Mouse (Mus musculus) cerebellum, adult 11 months (tissue): ENCODE results near the gene Myl7.
"Not testable (repeated sequence)": the region's sequence is repeated elsewhere in the genome, so short reads cannot be mapped to it uniquely, and the experiment has no call there.

ENCODE experiments used
- DNase-seq: peaks from one replicate; pipeline ENCODE4 v3.0.0; 2022

Gene Myl7

DNA sequence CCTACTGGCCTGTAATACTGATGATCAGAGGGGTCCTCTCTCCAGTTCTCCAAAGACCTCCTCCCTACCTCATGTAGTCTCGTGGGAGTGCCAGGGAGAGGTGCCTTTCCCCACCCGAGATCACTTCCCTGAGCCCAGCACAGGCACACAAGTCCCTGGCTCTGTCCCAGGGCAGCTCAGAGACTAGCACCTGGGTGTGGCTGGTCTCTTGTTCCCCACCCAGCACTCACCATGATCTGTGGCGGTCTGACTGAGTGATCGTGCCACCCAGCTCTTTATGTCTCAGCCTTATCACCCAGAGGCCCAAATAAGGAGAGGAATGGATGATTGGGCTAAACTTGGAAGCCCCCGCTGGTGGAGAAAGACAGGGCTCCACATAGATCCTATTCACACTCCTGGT is at the start of gene Myl7:
Gene Myl7 (minus strand): TSS at position 252 of the 400 bp plus-strand sequence.
- no peak for DNase-seq

DNA sequence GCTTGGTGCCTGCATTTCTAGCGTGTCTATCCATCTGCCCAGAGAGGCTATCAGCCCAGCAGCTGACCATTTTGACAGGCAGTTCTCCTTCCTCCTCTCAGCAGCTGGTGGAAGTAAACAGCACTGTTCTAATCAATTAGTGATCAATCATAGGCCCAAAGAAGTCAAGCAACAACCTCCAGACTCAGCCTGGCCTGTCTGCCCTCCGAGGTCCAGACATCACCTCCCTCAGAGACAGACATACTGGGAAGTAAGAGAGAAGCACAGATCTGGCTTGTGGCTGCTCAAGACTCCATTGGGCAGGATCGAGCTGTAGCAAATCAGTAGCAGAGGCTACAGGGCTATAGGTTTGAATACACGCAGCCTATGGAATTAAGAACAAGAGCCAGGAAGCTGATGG is 49.2 kb upstream of the Myl7 start:
- no peak for DNase-seq

DNA sequence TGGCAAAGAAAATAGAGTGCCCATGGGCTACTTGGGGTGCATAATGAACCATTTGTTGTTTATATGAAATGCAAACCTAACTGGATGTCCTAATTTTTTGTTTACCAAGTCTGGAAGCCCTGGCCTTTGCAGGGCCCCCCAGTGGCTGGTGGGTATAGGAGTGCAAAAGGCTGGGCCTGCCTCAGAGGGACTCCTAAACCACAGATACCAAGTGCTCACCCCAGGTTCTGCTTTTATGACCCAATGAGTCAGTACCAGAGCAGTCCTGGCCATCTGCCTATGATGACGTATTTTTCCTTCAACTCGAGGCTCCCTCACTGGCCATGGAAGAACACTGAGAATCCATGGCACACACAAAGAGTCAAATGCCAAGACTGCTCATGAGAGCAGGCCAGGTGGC is 46.5 kb upstream of the Myl7 start:
- DNase-seq, result no peak

DNA sequence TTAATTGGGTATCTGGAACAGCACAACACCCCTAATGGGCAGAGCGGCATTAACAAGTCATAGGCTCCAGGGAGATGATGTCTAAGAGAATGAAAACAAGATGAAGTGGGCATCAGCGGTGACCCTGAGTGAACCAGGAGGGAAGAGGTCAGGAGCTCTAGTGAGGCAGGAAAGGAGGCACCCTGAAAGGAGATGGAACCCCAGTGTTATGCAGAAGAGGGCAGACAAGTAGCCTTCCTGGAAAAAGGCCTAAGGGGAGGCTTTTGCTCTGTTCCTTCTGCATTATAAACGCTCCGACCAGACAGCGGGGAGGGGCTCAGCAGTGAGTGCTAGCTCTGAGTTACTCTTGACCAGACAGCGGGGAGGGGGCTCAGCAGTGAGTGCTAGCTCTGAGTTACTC is 44.4 kb upstream of the Myl7 start:
- DNase-seq, result no peak

DNA sequence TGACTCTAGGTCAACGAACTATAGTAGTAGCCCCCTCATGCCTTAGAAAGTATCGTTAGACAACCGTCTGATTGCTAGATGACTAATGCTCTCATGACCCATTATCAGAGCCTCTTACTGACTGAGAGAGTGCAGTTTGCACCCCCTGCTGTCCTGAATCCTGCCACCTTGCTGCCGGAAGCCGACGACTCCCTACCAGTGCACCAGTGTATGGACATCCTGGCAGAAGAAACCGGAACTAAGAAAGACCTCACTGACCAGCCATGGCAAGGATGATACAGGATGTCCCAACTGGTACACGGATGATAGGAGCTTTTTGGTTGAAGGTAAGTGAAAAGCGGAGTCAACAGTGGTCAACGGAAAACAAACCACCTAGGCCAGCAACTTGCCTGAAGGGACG is 35.9 kb upstream of the Myl7 start:
- DNase-seq, result not testable (repeated sequence)

DNA sequence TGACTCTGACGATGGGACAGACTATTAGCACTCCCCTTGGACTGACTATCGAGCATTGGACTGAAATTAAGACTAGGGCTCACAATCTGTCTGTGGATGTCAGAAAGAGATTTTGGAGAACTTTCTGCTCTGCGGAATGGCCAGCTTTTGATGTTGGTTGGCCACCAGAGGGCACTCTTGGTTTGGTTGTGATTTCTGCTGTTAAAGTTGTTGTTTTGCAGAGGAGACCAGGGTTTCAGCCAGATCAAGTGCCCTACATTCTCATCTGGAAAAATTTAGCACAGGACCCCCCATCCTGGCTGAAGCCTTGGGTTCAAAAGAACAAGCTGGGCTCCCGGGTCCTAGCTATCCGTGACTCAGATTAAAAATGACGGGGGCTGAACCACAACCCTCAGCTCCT is 33.4 kb upstream of the Myl7 start:
- not testable (repeated sequence) for DNase-seq

DNA sequence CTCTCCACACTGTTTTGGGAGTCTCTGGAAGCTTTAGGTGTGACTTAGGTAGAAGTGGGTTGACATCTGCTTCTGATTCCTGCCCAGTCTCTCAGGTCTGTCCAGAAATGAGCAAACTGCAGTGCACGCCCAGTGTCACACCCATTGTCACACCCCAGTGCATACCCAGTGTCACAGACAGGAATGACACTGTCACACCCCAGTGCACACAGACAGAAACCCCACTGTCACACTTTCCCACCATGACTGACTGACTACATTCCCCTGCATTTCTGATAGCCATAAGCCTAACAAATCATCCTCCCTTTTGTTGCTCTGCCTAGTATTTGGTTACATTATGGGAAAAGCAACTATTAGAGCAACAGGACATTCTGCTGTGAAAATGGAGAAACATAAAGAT is 32.0 kb upstream of the Myl7 start:
- DNase-seq, result no peak

DNA sequence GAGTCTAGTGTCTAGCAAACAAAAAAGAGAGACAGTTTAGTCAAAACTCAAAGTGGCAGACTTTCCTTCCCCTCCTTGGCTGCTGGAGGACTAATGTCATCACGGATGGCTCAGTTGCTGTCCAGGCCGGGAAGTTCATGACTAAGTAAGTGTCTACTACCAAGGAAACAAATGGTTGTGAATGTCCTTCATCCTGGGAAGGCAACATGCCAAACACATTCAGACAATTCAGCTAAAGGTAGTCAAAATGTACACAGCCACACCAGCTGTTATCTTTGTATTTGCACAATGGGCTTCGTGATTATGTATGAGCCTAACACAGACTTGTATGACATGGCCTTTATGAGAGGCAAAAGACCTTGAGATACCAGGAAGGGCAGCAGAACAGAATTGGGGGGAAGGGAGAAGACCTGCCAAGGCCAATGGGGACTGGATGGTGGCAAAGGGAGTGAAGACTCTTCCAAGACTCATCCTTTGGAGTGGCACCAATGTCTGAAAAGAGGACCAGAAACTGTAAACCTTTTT is 28.2 kb upstream of the Myl7 start:
- DNase-seq, result no peak

DNA sequence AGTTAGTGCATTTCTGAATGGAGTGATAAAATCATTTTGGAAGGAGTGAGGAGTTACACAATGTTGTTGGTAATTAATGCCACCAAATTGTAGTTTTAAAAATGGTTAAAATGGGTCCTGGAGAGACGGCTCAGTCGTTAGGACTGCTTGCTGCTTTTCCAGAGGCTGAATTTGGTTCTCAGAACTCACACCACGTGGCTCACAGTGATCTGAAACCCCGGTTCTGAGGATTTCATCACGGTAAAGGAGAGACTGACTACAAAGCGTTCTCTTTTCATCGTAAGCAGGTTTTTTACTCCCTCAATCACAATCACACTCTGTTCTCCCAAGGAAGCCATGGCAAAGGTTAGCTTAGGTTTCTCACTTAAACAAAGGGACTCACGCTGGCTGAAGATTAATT is 26.1 kb upstream of the Myl7 start:
- DNase-seq, result no peak

DNA sequence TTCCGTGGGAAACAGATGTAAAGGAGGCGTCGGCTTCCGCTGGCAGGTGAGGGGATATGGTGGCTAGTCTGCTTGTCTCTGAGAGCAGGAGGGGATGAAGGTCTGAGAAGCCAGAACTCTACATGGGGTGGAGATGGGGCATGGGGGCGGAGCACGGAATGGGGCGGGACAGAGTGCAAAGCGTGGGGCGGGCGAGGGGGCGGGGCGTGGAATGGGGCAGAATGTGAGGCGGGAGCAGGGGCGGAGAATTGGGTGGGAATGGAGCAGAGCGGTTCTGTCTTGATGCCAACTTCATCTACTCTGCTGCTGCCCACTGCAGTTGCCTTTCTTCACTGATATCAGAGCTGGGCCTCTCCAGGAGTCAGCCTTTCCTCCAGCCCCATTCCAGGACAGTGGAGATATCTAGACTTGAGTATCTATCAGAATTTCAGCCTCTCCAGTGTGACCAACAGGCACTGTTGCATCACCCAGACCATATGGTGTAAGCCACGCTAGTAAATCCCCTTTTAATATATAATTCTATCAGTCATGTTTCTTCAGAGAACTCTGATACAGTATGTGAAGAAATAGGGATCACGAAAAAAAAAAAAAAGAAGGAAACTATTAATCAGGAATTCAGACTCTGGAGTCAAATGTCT is 21.9 kb upstream of the Myl7 start:
- no peak for DNase-seq

DNA sequence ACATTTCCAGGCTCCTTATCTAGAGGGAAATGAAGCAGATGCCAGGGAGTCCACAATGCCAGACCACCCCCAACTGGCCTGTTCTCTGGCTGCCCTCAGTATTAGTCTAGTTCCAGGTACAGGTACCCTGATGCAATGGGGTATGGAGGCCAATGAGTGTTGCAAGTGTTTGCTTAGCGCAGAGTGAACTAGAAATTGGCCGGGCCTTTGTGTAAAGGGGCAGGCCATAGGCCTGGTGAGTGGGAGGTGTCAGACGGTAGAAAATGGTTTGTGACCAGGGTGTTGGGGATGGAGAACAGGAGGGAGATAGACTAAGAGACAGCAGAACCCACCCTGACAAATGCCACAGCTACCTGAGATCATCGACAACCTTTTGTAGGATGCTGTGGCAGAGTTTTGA is 21.0 kb upstream of the Myl7 start:
- no peak for DNase-seq

DNA sequence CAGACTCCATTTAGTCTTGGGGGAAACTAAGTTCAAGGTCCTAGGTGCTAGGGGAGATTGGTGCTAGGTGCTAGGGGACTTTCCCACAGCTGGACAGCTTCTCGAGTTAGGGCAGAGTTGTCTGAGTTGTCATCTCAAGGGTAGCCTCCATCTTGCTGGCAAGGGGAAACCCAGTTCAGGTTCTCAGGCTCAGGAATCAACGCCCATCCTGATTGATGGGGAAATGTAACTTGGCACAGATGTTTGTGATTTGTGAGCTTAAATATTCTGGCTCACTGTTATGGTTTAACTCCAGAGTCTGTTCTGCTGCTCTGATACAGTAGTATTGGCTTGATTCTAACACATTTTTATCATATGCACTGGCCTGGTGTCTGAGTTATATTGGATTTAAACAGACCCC is 19.5 kb upstream of the Myl7 start:
- DNase-seq, result no peak

DNA sequence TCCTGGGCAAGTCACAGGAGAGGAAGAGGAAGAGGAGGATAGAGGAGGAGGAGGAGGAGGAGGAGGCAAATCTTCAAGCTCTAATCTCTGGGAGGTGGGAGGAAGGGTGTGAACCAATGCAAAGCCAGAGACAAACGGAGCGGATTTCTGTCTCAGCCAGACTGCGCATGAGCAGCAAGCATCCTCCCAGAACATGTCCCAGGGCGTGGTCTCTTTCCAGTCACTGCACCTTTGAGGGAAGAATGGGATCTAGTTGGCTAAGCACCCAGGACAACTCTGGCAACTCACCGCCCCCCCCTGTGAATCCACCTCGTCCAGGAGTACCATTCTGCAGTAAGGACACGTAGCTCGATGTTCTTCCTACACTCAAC is 17.6 kb upstream of the Myl7 start:
- DNase-seq, result peak; percentile 47

DNA sequence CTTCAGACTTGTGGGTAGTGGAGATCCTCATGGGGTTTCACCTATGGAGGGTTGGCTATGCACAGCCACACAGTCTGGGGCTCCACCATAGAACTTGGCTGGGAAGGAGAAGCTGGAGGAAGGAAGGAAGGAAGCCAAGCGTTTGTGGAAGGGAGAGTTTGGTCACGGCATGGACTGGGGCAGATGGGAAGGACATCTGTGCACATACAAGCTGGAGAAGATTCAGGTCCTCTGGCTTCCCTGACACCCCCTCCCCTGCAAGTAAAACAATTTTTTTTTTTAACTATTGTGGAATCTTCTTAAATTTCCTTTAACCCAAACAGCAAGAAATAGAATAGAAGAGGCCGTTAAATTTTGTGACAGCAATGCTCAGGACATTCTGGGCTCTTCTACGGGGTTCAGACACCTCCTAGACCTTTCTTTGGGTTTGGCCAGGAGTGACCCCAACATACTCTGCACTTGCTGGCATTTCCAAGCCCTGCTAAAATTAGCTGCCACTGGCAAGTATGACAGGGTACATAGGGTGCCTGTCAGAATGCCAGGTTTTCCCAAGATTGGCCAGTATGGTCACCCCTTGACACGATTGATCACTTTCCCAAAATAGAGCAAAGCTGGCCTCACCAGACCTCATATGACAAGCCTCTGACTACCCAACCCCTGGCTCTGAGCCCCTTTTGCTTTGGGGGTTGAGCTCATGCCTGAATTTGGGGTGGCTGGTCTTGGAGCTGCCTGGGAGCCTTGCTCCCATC is 17.0 kb upstream of the Myl7 start:
- no peak for DNase-seq

DNA sequence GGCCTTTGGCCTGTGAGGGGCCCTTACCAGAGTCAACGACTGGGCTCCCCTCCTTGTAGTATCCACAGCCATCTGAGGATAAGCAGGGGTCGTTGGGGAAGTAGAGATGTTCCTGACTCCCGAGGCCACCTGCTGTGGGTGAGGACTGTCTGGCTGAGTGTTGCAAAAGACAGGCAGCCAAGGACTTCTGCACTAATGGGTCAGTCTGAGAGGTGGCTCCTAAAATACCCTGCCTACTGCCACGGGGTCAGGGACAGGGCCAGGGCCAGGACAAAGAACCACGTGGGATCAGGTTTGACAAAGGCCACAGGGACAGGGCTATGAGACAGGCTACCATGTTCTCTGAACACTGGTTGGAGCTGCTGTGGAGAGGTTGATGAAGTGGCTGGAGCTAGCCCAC is 16.4 kb upstream of the Myl7 start:
- DNase-seq, result no peak

DNA sequence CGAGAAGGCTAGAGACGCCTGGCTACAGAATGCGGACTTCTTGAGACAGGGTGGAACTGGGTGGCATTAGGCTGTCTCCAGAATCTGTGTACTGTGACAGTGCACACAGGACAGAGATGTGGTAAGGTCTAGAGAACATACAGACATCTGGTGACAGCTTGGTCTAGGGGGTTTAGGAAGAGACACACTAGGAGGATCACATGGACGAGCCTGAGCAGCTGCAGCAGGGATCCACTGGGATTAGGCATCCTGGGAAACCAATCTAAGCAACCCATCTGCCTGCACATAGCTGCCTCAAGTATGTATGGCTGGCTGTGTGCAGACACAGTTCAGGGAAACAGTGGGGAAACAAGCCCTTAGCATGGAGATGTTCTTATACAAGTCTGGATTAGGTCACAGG is 15.4 kb upstream of the Myl7 start:
- DNase-seq, result no peak

DNA sequence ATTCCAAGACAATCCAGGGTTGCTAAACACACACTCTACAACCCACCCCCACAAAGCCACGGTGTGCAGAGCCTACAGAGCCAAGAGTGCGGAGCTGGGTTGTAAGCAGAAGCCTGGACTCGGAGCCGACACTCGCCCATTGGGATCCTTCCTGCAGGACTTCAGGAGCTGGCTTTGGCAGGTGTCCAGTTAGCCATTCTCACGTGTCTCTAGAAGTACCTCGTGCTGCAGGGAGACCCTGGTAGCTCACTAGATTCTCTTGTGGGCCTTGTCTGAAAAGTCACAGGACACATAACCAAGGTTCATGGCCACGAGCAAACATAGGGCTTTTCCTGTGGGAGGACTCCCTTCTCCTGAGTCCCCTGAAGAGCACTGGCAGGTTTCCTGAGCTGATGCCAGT is 14.7 kb upstream of the Myl7 start:
- DNase-seq, result no peak

DNA sequence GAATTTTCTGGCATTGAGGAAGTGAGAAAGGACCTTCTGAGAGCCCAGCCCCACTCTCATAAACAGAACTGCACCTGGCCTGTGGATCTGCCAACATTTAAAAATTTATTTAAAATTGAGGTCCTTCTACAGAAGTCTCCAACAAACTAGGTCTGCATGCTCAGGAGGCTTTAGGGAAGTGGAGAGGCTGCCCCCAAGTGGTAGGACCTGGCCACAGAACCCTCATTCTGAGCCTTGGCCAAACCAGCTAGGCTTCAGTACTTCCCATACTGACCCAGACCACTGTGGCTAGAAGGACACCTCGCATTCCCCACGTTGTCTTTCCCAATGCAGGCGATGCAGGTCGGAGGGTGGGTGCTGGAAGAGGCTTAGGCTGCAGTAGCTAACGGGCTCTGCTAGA is 14.1 kb upstream of the Myl7 start:
- peak; percentile 74 for DNase-seq

DNA sequence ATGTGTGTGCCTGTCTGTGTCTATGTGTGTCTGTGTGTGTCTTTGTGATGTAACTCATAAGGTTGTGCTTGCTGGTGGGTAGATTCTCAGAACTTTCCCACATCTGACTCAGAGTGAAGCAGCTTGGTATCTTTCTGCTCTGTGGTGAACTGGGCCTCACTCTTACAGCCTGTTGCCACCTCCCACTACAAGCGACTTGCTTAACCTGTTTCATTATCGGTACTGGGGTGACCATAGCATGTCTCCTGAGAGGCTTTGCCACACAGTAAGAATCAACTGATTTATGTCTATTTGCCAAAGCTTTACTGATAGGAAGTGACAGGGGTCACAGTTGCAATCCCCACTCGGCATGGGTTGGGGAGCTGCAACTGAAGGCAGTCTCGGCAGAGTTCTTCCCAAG is 10.1 kb upstream of the Myl7 start:
- no peak for DNase-seq

DNA sequence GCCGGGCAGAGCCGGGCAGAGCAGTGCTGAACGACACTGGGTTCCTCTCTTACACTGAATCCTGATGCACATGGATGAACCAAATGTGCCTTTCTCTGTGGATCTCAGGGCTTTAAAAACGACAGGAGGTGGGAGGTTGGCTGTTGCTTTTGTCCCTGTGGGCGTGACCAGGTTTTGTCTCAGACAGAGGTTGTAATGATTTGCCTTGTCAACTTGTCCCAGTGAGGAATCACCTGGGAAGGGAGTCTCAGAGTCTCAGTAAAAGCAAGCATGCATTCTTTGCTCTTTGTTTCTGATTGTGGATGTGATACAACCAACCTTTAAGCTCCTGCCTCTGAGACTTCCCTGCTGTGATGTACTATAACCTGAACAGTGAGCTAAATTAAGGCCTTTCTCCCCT is 8.5 kb upstream of the Myl7 start:
- no peak for DNase-seq

DNA sequence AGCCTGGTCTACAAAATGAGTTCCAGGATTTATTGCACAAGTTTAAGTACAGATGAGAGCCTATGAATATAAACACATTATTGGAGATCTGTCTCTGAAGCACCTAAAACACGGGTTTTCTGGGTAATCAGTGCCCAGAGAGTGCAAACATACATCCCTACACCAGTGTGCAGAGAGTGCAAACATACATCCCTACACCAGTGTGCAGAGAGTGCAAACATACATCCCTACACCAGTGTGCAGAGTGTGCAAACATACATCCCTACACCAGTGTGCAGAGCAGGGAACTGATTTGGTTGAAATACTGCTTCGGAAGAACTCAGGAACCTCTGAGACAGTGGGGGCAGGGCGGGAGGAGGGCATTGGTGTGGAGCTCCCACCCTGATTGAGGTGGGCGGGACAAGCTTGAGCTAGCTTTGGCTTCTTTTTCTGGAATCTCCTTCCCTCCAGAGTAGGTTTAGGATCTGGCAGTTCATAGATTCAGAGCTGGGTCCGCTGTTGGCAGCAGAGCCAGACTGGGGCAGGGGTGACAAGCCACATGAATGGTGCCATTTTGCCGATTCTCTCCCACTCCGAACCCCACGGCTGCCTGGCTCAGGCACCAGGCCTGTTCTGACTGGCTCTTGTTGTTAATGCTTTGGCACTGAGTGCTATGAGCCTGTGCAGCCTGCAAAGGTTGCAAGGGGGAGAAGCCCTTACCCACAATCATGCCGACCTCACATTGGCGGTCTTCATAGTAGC is 7.4 kb upstream of the Myl7 start:
- DNase-seq, result no peak

DNA sequence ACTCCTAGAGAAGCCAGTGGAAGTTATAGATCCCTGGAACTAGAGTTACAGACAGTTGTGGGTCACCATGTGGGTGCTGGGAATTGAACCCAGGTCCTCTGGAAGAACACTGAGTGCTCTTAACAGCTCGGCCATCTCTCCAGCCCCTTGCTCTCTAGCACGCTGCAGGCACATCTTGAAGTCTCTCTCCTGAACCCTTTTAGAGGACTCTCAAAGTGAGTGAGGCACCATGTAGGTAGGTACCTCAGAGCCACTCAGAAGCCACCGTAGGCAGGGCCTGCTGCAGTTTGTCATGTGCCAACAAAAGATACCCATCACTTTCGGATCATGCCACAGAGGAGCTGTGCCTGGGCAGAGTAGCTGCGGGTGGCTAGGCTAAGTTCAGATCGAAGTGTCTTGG is 6.3 kb upstream of the Myl7 start:
- no peak for DNase-seq

DNA sequence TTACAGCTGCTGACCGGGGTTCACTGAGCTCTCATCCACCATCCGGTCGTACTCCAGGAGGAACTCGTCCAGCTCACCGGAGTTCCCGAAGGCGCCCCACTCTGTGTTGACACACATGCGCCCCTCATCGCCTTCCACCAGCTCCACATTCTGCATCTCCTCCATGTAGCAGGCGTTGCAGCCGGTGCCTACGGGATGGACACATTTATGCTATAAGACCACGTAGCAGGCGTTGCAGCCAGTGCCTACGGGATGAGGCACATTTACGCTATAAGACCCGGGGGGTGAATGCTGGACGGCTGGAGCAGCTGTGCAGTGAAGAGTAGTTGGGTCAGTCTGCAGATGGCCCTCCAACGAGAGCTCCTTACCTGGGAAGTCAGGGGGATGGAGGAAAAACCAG is 5.8 kb upstream of the Myl7 start:
- no peak for DNase-seq

DNA sequence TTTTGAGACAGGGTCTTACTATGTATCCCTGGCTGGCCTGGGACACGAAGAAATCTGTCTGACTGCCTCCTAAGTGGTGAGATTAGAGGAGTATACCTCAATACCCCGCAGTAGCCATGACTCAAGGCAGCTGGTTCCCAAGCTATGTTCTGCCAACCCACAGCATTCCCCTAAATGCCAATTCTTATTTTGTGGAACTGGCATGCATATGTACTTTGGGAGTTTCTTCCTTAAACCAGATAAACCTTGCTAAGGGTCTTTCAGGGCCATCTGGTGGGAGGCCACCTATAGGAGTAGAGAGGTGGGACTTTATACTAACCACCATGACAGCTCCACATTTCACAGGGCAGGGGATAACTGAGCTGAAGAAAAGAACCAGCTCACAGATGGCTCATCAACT is 5.3 kb upstream of the Myl7 start:
- DNase-seq, result no peak
